Mouse (Mus musculus) kidney, adult 11 months (tissue): ENCODE measurements at regions not wholly inside any gene's neighbourhood (a gene's known extent, or its start where the extent isn't known, plus 50 kb on each side); places are given as distances from the start of the nearest gene placed in this dataset.
A peak's percentile ranks its signal among the peaks of the same experiment; 100 is the strongest.

Experiments
- DNase-seq: peaks from one replicate; pipeline ENCODE4 v3.0.0; 2022

DNA sequence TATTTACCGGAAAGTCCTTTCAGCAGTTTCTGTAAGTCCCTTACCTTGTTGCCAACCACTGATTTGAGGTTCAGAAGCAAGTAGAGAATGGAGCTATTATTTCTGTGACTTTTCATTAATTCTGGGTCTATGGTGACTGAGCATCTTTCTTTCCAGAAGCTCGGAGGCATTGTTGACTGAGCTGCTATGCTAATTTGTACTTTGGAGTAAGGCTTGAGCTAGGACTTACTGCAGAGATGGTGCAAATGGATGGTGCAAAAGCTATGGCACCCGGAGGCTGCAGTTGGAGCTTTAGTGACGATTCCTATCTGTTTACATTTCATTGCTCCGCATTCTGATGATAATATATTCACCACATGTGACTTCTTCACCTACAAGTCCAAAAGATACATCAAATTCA lies 266.2 kb downstream of the Spry2 start:
- DNase-seq: no peak

- DNase-seq: no peak
Measured at GRCm38 (mm10) chr14:105628673-105629072, 267.9 kb downstream of the Spry2 start.

DNA sequence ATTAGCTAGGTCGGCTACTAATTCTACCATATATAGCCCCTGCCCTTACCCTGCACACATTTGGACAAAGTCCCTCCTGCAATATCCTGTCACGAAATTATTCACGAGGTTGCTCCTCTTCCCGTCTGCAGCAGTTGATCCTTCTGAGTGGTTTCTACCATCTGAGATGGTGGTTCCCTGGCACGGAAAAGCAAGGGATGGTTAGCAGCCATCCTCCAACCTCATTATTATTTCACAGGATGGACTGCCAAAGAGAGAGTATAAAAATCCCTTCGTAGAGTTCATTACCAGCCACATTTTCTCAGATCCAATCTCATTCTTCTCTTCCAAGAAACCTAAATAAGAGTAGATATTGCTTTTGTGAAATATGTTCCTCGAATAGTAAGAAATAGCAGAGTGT lies 272.2 kb downstream of the Spry2 start:
- DNase-seq: no peak

DNA sequence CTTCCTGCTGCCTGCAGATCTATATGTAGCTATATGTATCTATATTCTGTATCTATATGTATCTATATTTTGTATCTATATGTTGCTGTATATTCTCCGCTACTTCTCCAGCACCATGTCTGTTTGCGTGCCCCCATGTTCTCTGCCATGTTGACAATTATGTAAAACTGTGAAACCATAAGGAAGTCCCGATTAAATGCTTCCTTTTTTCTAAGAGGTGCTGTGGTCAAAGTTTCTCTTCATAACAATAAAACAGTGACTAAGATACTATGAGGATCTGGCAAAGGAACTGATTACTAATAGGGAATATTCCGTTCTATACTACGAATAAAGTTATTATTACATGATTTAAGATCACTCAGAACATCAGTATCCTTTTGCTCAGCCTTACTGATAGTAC lies 274.5 kb downstream of the Spry2 start:
- DNase-seq: no peak

GRCm38 (mm10) chr14:105621124-105621523 lies 275.5 kb downstream of the Spry2 start:
- no peak for DNase-seq

DNA sequence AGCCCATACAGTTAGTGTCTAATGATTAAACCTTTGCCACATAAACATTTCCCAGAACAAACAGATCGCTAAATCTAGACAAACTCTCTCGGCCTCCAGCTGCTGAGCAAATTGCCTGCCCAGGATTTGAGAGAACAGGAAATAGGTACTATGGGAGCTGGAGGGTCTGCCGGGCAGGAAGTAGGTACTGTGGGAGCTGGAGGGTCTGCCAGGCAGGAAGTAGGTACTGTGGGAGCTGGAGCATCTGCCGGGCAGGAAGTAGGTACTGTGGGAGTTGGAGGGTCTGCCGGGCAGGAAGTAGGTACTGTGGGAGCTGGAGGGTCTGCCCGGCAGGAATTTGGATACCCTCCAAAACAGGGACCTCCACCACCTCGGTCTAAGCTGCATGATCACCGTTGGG lies 277.2 kb downstream of the Spry2 start:
- DNase-seq: no peak

DNA sequence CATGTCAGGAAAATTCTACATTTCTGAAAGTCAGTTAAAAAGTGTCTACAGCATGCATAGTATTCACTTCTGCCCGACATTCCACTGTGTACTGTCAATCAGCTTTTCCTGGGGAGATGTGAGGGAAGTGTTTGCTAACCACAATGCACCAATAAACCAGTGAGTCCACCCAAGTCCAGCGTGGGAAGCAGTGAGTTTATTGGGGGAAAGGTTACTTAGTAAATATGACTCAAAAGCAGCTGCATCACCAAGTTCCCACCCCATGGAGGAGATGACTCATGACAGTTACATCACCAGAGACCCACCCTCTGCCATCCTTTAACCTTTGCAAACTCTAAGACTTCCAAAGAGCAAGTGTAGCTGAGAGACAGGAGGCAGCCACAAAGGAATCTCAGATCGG lies 280.9 kb downstream of the Spry2 start:
- no peak for DNase-seq

GRCm38 (mm10) chr14:105612794-105613193 lies 283.8 kb downstream of the Spry2 start:
- no peak for DNase-seq

DNA sequence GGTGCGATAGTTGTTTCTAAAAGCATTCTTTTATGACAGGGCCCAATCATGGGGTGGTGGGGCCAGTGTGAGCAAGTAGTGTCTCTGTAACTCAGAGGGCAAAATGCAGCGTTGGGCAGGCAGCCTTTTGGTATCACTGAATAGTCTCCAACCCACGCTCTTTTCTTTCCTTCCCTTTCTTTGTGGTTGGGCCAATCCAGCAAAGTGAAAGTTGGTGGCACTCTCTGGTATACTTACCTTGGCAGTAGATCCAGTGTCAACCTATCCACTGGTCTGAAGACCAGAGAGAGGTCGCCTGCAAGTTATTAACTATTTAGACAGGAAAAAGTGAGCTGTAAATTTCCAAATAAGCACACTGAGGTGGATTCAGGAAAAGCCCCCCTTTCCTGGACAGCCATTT lies 287.8 kb downstream of the Spry2 start:
- DNase-seq: no peak

GRCm38 (mm10) chr14:105606551-105606950 lies 290.1 kb downstream of the Spry2 start:
- no peak for DNase-seq

DNA sequence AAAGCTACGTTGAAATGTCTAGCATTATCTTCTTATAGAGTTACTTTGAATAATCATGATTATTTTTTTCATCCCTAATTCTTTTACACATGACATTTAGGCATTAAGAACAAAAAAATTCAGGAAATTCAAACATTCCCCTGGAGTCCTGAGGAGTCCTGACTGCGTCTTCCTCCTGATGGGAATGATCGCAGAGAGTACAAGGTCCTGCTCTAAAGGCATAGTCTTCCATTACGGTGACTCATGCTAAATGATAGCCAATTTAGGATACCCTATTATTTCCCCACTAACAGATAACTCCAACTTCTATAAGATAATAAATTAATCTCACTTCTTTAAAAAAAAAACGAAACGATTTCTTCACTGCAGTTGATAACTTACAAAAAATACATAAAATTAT lies 292.2 kb downstream of the Spry2 start:
- no peak for DNase-seq

GRCm38 (mm10) chr14:105603047-105603461 lies 293.6 kb downstream of the Spry2 start:
- DNase-seq: no peak

GRCm38 (mm10) chr14:105599550-105600453 lies 296.8 kb downstream of the Spry2 start:
- DNase-seq: no peak

- DNase-seq: no peak
Measured at GRCm38 (mm10) chr14:105589751-105590150, 306.9 kb downstream of the Spry2 start.

DNA sequence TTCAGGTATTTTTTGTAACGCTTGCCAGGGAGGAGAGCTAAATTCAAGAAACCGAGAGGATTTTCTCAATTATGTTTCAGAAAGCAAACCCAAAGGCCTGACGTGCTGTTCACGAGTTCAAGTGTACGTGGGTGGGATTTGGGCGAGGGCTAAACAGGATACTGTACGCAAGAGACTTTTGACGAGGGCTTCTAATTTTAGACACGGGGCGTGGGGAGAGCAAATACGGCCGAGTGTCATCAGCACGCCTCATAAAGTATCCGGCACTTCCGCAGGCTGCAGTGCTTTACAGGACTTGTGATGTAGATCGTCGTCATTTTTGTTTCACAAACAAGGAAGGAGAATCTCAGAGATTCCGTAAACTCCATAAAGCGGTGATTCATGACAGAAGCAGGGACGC lies 307.4 kb downstream of the Spry2 start:
- no peak for DNase-seq

DNA sequence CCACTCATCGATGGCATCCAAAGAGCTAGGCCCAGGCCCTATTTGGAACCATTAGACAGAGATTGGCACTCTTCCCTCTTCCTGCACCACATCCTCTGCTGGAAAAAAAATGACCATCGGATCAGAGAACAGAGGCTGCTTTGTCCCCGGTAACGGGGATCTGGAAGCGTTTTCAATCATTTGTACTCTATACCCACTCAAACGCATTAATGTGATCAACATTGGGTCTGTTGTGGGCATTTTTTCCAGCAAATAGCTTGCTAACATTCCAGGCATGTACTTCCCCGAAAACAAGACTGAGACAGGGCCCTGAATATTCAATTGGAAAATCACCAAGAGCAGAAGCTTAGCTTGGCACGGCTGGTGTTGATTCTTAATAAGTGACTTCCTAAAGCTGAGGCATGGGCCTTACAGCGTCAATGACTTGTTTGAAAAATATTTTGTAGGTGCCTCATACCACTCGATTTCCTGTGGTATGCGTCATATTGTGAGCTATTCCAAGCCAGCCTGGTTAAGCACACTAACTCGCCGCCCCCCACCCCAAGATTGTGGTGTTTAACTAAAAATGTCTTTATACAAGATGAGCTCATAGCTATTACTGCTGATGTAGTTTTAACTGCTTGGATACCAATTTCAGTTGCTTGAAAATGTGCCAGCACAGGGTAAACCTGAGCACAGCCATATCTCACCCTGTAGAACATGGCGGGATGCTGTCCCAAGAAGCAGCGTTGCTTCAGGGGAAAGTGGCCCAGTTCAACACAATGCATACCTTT lies 308.0 kb downstream of the Spry2 start:
- peak; percentile 11 for DNase-seq

GRCm38 (mm10) chr14:105588029-105588390 lies 308.6 kb downstream of the Spry2 start:
- no peak for DNase-seq

GRCm38 (mm10) chr14:105584632-105585031 lies 312.0 kb downstream of the Spry2 start:
- no peak for DNase-seq

DNA sequence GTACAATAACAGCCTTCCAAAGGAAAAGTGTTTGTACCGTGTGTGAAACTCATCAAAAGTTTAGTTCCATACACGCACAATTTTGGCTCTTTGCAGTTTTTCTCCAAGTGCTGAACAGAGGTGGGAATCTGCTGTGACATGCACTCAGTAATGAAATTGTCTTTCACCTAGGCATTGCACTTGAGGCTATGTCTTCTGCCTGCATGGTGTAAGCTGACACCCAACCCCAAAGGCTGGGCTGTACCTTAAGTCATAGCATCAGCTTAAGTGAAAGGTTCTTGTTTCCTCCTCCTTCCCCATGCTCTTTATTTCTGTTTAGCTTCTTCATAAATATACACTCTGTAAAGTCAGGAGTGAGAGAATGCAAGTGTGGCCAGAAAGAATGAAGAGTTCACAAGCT lies 313.1 kb downstream of the Spry2 start:
- DNase-seq: no peak

GRCm38 (mm10) chr14:105576266-105576665 lies 317.9 kb downstream of the Ndfip2 start:
- no peak for DNase-seq

GRCm38 (mm10) chr14:105572036-105572891 lies 313.9 kb downstream of the Ndfip2 start:
- DNase-seq: no peak

GRCm38 (mm10) chr14:105570156-105570555 lies 311.8 kb downstream of the Ndfip2 start:
- DNase-seq: no peak

DNA sequence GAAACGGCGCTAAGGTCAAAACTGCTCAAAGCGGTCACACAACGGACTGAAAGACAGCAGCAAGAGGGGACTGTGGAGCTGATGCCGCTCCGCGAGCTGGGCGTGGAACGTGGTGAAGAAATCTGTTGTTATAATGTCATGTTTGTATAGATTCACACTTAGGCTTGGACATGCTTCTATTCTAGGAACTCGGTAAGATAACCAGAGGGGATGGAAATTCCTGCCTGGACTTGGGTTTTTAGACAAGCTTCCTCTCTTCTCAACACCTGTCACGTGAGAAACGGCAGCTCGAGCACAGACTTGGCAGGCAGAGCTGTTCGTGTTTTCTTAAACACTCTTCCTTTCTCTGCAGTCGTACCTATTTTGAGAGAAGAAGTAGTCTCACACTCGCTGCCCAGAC lies 307.5 kb downstream of the Ndfip2 start:
- no peak for DNase-seq
